ENCODE assay signal across 8 mouse cellular contexts in the genomic region with DNA sequence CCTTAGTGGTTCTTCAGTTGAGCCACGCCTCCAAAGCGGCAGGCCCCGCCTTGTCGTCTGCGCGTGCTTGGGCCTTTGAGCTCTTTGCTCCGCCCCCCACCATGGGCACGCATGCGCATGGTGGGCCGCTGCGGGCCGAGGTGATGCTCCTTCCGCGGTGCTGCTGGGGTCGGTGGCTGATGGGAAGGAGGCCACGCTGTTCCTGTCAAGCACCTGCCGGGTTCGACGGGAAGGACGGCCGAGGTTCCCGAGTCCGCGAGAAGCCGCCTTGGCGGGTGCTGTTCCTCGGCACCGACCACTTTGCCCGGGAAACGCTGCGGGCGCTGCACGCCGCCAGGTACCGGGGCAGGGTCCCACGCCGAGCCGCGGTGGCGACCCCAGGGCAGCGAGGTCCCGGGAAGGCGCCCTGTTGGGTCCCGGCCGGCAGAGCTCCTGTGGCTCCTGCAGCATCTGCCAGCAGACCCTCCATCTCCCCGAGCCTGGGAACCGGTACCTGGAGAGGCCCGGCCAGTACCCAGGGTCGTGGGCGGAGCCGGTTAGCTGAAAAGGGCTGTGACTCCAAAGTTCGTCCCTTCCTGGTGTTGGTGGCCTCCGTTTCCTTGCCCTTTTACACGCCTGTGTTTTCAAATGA. TPM values are rescaled to one million over a fixed set of nuclear protein-coding genes. Genes with fewer than 3 reads are reported as not detected.
DNase-seq lines count a peak whose midpoint lies in the region; ATAC-seq and TF ChIP-seq lines count a peak whose summit lies in the region.

Gene Mtfmt, plus strand, starts transcription at position 112 of the 631 bp plus-strand sequence.

- H3K36me3 ChIP-seq in forebrain, embryonic 10.5 days (replicated peaks) = peaks cover 27% of the 10 kb centered on the region
- H3K36me3 ChIP-seq in heart, embryonic 15.5 days = peaks cover 6% of the 10 kb centered on the region
- H3K36me3 ChIP-seq in liver, embryonic 14.5 days (replicated peaks; ENCODE audit: control insufficient read depth, insufficient read depth, low read depth) = no peaks in the 10 kb centered on the region
- H3K36me3 ChIP-seq in neural tube, embryonic 11.5 days (ENCODE audit: control insufficient read depth, insufficient read depth, low read length) = no peaks in the 10 kb centered on the region
- H3K36me3 ChIP-seq in stomach, postnatal 0 days (ENCODE audit: control insufficient read depth, insufficient read depth, low read length) = no peaks in the 10 kb centered on the region

- WGBS in forebrain, embryonic 10.5 days = under 1% methylated on average over 54 of the region's 54 CpGs
- WGBS in heart, embryonic 15.5 days = under 1% methylated on average over 54 of the region's 54 CpGs
- under 1% methylated on average over 54 of the region's 54 CpGs for WGBS in liver, embryonic 14.5 days (ENCODE audit: insufficient replicate concordance)
- WGBS in neural tube, embryonic 11.5 days = under 1% methylated on average over 54 of the region's 54 CpGs
- under 1% methylated on average over 52 of the region's 54 CpGs for WGBS in stomach, postnatal 0 days

- H3K27me3 ChIP-seq in forebrain, embryonic 10.5 days (ENCODE audit: poor library complexity, severe bottlenecking) = no peaks in the 10 kb centered on the region
- H3K27me3 ChIP-seq in heart, embryonic 15.5 days = no peaks in the 10 kb centered on the region
- no peaks in the 10 kb centered on the region for H3K27me3 ChIP-seq in liver, embryonic 14.5 days (ENCODE audit: control insufficient read depth, insufficient read depth, low read length)
- no peaks in the 10 kb centered on the region for H3K27me3 ChIP-seq in neural tube, embryonic 11.5 days (ENCODE audit: control insufficient read depth, insufficient read depth, low read length)
- H3K27me3 ChIP-seq in stomach, postnatal 0 days (ENCODE audit: control insufficient read depth, insufficient read depth, low read length) = no peaks in the 10 kb centered on the region

- DNase-seq in c-Kit-negative CD71-positive TER-119-positive erythroid progenitor cells, embryonic 14.5 days (ENCODE audit: low read depth, low spot score) = peak; percentile 93
- peak; percentile 89 for DNase-seq in forebrain, embryonic 10.5 days (ENCODE audit: extremely low spot score, low spot score)
- DNase-seq in kidney, postnatal 25 days = peak; percentile 96 to 97
- peak; percentile 85 to 92 (median 85) for DNase-seq in liver, embryonic 14.5 days (ENCODE audit: low read depth in 3 of 3, low spot score in 3 of 3)
- DNase-seq in neural tube, embryonic 11.5 days (ENCODE audit: low spot score) = peak; percentile 97
- peak; percentile 96 for DNase-seq in stomach, postnatal 0 days (ENCODE audit: low spot score)

- no peak for TF ChIP-seq CTCF in liver, embryonic 14.5 days (IDR thresholded peaks at IDR 0.05; ENCODE audit: low read depth)
- TF ChIP-seq CTCF in stomach, postnatal 0 days (IDR thresholded peaks at IDR 0.05; ENCODE audit: low read depth) = no peak

- H3K4me2 ChIP-seq in heart, embryonic 15.5 days = peak within 1 kb of the TSS; percentile 77
- H3K4me2 ChIP-seq in liver, embryonic 14.5 days (ENCODE audit: low read depth) = peak within 1 kb of the TSS; percentile 75
- H3K4me2 ChIP-seq in neural tube, embryonic 11.5 days (ENCODE audit: low read depth) = peak within 1 kb of the TSS; percentile 69
- peak within 1 kb of the TSS; percentile 87 for H3K4me2 ChIP-seq in stomach, postnatal 0 days (replicated peaks; ENCODE audit: low read depth)

- peak within 1 kb of the TSS; percentile 80 for H3K9ac ChIP-seq in heart, embryonic 15.5 days
- peak within 1 kb of the TSS; percentile 76 for H3K9ac ChIP-seq in liver, embryonic 14.5 days (replicated peaks)
- peak within 1 kb of the TSS; percentile 74 for H3K9ac ChIP-seq in neural tube, embryonic 11.5 days (ENCODE audit: low read length)
- H3K9ac ChIP-seq in stomach, postnatal 0 days (ENCODE audit: low read length) = peak within 1 kb of the TSS; percentile 82

- peak; percentile 96 for ATAC-seq in CD4-positive, CD25-positive, alpha-beta regulatory T cell, adult 4 months
- ATAC-seq in heart, embryonic 15.5 days (replicated peaks; ENCODE audit: insufficient number of reproducible peaks, insufficient read depth, low FRiP score, low read depth) = peak; percentile 91
- ATAC-seq in liver, embryonic 14.5 days (ENCODE audit: insufficient read depth) = peak; percentile 93
- ATAC-seq in neural tube, embryonic 11.5 days (ENCODE audit: insufficient read depth, low FRiP score, low TSS enrichment) = peak; percentile 63
- ATAC-seq in stomach, postnatal 0 days (ENCODE audit: low FRiP score, low TSS enrichment) = peak; percentile 90

- H3K4me1 ChIP-seq in forebrain, embryonic 10.5 days = peaks cover 10% of the 10 kb centered on the region
- peaks cover 4% of the 10 kb centered on the region; the same call in 1 of the 2 replicates for H3K4me1 ChIP-seq in heart, embryonic 15.5 days (replicated peaks)
- H3K4me1 ChIP-seq in liver, embryonic 14.5 days (replicated peaks; ENCODE audit: control insufficient read depth in 2 of 2, insufficient read depth in 2 of 2, low read length in 1 of 2) = peaks cover 4% of the 10 kb centered on the region in 2 experiments; a peak in 1 of 4 replicates
- no peaks in the 10 kb centered on the region; the same call in 1 of the 2 replicates for H3K4me1 ChIP-seq in neural tube, embryonic 11.5 days (ENCODE audit: control insufficient read depth, insufficient read depth, low read length)
- no peaks in the 10 kb centered on the region for H3K4me1 ChIP-seq in stomach, postnatal 0 days (replicated peaks; ENCODE audit: control insufficient read depth, insufficient read depth)

- peak within 1 kb of the TSS; percentile 89 for H3K27ac ChIP-seq in forebrain, embryonic 10.5 days
- H3K27ac ChIP-seq in heart, embryonic 15.5 days = peak within 1 kb of the TSS; percentile 39
- no peak within 1 kb of the TSS for H3K27ac ChIP-seq in liver, embryonic 14.5 days
- H3K27ac ChIP-seq in neural tube, embryonic 11.5 days (ENCODE audit: low read depth, low read length) = no peak within 1 kb of the TSS
- no peak within 1 kb of the TSS; the same call in 1 of the 2 replicates for H3K27ac ChIP-seq in stomach, postnatal 0 days (replicated peaks)

- H3K4me3 ChIP-seq in forebrain, embryonic 10.5 days = peak within 1 kb of the TSS; percentile 97
- peak within 1 kb of the TSS; percentile 94 for H3K4me3 ChIP-seq in heart, embryonic 15.5 days
- H3K4me3 ChIP-seq in liver, embryonic 14.5 days (ENCODE audit: insufficient read depth in 1 of 2, low read depth in 2 of 2, low read length in 2 of 2) = peak within 1 kb of the TSS; percentile 73 to 80
- H3K4me3 ChIP-seq in neural tube, embryonic 11.5 days (ENCODE audit: low read depth, low read length) = peak within 1 kb of the TSS; percentile 93
- H3K4me3 ChIP-seq in stomach, postnatal 0 days (ENCODE audit: low read depth, low read length) = peak within 1 kb of the TSS; percentile 98

- no peaks in the 10 kb centered on the region for H3K9me3 ChIP-seq in forebrain, embryonic 10.5 days
- no peaks in the 10 kb centered on the region for H3K9me3 ChIP-seq in heart, embryonic 15.5 days (replicated peaks)
- H3K9me3 ChIP-seq in liver, embryonic 14.5 days (ENCODE audit: control insufficient read depth, low read length) = no peaks in the 10 kb centered on the region
- no peaks in the 10 kb centered on the region for H3K9me3 ChIP-seq in neural tube, embryonic 11.5 days (ENCODE audit: control insufficient read depth, low read length)
- no peaks in the 10 kb centered on the region for H3K9me3 ChIP-seq in stomach, postnatal 0 days (ENCODE audit: control insufficient read depth, low read length)

- TF ChIP-seq EP300 in liver, embryonic 14.5 days (IDR thresholded peaks at IDR 0.05; ENCODE audit: low read depth) = no peak
- TF ChIP-seq EP300 in stomach, postnatal 0 days (optimal IDR thresholded peaks at IDR 0.05) = no peak

RNA-seq across cellular contexts. Expression of gene Mtfmt, which starts in this region (rescaled TPM):
- polyA plus RNA-seq in CD4-positive, CD25-positive, alpha-beta regulatory T cell, adult 4 months (2017; shearing (Covaris generic)) = 10 to 100 TPM; 29.3 to 31.7 TPM
- 20.5 and 21.5 TPM in 2 replicates for polyA plus RNA-seq in forebrain, embryonic 10.5 days (2016; fragmentation: Nextera tagmentation; extraction: Ambion mirVana)
- 13.2 and 13.6 TPM in 2 replicates for polyA plus RNA-seq in heart, embryonic 15.5 days (2015; fragmentation: Nextera tagmentation; extraction: Ambion mirVana)
- polyA plus RNA-seq in liver, embryonic 14.5 days (2012; rRNA removed) = 5.0 and 5.9 TPM in 2 replicates
- 6.2 and 7.4 TPM in 2 replicates for polyA plus RNA-seq in liver, embryonic 14.5 days (2014; fragmentation: Nextera tagmentation; extraction: Ambion mirVana)
- polyA plus RNA-seq in neural tube, embryonic 11.5 days (2014; fragmentation: Nextera tagmentation; extraction: Ambion mirVana) = 19.8 and 20.5 TPM in 2 replicates
- polyA plus RNA-seq in stomach, postnatal 0 days (2015; fragmentation: Nextera tagmentation; extraction: Ambion mirVana) = 11.5 and 12.4 TPM in 2 replicates

Comparison
In these comparisons a context has a peak if more than half of its experiments do, and no peak if none do; other contexts are left out.
1. H3K27ac ChIP-seq: peak in forebrain, embryonic 10.5 days (single experiment) and heart, embryonic 15.5 days (single experiment); none in liver, embryonic 14.5 days (single experiment), neural tube, embryonic 11.5 days (single experiment) and stomach, postnatal 0 days (single experiment).
2. Peak in every context shown above with its lines, with median percentiles within 50 percentile points of each other: ATAC-seq, DNase-seq, H3K4me3 ChIP-seq, H3K4me2 ChIP-seq and H3K9ac ChIP-seq.